Mouse (Mus musculus) ES-E14 (cell line): ENCODE results near the gene Prkar1a.

Source experiments
- CHD2 ChIP-seq: IDR thresholded peaks from 2 replicates; pipeline ENCODE4 v1.6.1; 2014; ENCODE audit warnings: mild to moderate bottlenecking, low read depth, low read length, inconsistent platforms
- HCFC1 ChIP-seq: IDR thresholded peaks from 2 replicates; pipeline ENCODE4 v1.6.1; 2012; ENCODE audit warnings: low read length, inconsistent platforms, borderline replicate concordance; ENCODE audit not compliant: insufficient read depth
- MAFK ChIP-seq: IDR thresholded peaks from 2 replicates; pipeline ENCODE4 v1.6.1; 2014; ENCODE audit warnings: mild to moderate bottlenecking, low read depth, low read length, inconsistent platforms; ENCODE audit not compliant: insufficient read depth
- ZC3H11A ChIP-seq: IDR thresholded peaks from 2 replicates; pipeline ENCODE4 v1.6.1; 2012; ENCODE audit warnings: low read depth, mild to moderate bottlenecking, inconsistent platforms, low read length, borderline replicate concordance

DNA sequence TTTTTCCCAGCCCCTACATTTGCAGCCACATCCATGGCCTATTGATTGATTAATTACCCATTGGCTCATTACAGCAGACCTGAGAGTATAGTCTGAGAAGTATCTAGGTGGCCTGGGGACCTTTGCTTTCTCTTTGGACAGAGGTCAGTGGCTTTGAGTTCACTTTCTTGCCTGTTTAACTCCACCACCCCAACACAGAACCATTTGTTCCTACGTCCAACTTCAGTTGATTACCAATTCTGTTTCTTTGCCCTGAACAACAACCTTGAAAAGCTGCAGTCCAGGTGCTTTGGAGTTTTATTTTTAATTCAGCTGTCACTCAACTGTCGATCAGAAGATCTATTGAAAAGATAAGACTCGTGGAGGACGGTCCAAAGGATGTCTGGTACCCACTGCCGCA lies 60.3 kb downstream of the Prkar1a start:
- TF ChIP-seq HCFC1 (no peak), MAFK (no peak), ZC3H11A (no peak), CHD2 (no peak)
